Mouse (Mus musculus): Measurements from ENCODE around the gene Fgf14.
"Not testable (repeated sequence)": the region's sequence is repeated elsewhere in the genome, so short reads cannot be mapped to it uniquely, and the experiment has no call there.

The Fgf14 gene

DNA sequence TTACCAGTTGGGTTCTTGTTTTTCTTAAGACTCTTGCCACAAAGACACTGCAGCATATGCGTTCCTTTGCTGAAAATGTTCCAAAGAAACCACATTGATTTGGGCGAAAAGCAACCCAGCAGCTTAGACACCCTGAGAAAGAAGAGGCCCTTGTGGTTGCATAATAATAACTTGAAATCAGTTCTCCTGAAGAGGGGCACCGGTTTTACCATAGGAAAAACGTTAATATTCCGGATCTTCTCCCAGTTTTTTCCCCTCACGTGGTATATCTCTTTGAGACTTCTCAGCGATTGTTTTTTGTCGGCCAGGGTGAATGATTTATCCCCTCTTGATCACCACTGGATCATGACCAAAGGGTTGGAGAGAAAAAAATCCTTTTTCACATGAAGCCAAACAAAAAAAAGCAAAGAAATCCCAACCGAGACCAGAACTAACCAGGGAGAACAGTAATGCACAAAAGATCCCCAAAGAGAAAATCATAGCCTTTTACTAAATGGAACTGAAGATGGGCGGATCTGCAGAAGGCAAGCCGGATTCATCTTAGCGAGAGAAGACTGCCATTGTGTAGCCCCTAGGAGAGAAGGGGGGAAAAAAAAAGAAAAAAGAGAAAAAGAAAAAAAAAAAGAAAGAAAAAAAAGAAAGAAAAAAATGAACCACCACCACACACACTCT, at the start of gene Fgf14:
TSS of gene Fgf14 (minus strand) at position 622 of the 672 bp plus-strand sequence.
- no peak for DNase-seq (ENCODE audit: low read depth, low spot score)

DNA sequence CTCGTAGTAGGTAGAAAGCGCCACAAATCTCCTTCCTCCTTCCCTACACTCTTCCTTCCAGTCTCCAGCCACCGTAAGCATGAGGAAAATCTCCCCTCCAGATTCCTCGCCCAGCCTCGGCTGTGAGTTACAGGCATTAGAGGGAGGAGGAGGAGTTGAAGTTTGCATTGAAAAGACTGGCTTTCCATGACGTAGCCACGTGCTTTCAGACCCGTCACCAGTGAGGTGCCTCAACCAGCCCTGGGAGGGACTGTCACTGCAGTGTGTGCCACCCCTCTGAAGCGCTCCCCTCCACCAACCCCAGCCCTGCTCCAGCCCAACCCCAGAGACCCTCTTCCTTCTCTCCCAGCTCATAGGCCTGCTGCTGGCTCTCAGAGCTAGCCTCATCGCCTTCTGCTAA, 452 bp upstream of the Fgf14 start:
- DNase-seq (ENCODE audit: low read depth, low spot score): no peak

DNA sequence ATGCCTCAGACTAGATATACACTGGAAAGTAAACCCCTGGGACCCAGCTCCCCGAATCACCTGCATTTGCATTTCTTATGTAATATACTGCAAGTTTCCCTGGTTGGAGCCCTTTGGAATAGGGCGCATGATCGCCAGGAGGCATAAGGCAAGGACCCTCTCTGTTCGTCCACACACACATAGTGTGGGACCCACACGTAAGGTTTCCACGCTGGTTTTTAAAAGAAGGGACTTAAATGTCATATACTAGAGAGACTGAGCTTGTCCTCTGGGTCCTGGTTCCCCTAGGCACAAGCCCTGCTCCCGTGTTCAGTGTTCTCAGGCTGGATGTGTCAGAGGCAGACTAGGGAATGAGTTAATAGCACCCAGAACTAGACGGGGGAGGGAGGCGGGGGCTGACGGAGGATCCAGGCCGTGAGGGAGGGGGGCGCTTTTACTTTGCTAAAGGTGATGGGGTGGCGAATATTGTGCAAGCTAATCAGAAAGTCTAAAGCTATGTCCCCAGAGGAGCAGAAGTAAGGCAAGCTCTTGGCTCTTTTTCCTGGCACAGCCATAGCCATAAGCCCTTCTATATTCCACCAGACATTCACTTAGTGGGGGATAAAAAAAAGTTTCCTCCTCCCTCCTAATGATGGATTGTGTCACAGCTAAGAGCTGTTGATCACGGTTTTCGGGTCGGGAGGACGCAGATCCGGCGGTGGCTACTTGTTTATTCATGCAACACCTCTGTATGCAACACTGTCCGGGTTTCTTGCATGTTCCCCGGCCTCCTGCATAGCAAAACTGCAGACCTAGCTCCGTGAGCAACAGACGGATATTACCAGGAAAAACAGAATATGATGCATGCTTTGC, 1.0 kb downstream of the Fgf14 start:
- no peak for DNase-seq (ENCODE audit: low read depth, low spot score)

- DNase-seq (ENCODE audit: low read depth, low spot score): no peak
These were observed 1.7 kb downstream of the Fgf14 start for GRCm38 (mm10) chr14:124675142-124675653.

GRCm38 (mm10) chr14:124674536-124675141, 2.3 kb downstream of the Fgf14 start:
- DNase-seq (ENCODE audit: low read depth, low spot score): no peak

DNA sequence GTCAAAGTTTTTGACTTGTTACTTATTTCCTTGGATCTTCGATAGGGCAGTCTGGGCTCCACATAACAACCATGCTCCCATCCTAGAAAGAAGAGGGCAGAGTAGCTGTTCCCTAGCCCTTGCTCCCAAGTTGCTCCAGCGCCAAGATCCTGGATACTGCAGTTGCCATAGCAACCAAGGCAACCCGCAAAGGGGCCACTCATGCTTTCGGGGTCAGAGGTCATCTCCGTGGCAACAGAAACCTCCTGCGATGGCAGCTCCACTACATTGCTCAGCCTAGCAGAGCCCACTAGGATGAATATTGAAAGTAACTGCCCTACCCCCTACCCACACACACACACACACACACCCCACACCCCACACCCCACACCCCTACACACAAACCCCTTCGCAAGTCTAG, 7.2 kb downstream of the Fgf14 start:
- no peak for DNase-seq (ENCODE audit: low read depth, low spot score)

GRCm38 (mm10) chr14:124642822-124643221, 34.1 kb downstream of the Fgf14 start:
- DNase-seq (ENCODE audit: low read depth, low spot score): no peak

GRCm38 (mm10) chr14:124634881-124635280, 42.0 kb downstream of the Fgf14 start:
- DNase-seq (ENCODE audit: low read depth, low spot score): no peak

- no peak for DNase-seq (ENCODE audit: low read depth, low spot score)
These were observed 63.5 kb downstream of the Fgf14 start for GRCm38 (mm10) chr14:124613473-124613872.

- DNase-seq (ENCODE audit: low read depth, low spot score): no peak
These were observed 70.8 kb downstream of the Fgf14 start for GRCm38 (mm10) chr14:124606036-124606711.

DNA sequence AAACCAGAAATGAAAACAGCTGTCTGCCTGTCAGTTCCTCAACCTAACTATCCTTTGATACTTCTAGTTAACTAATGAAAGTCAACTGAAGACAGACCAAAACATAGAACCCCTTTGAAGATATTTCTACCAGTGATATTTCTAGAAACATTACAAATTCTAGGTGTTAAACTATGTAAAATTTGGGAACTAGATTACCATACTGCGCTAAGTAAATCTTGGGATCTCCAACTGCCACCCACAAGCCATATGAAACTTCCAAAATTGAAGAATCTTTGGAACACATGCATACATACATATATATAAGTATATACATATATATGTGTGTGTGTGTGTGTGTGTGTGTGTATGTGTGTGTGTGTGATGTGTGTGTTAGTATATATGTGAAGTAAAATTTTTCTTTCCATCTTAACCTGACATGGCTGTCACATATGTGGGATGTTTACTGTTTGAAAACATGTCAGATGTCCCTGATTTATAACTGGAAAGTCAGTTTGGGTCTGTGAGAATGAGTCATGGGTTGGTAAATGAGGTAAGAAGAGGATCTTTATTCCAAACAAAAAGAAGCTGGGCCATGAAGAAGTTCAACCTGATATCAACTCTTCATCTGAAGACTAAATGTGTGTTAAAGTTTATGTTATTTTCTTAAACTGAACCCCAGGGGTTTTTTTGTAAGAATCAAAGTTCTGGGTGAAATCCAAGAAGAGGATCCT, 71.7 kb downstream of the Fgf14 start:
- DNase-seq (ENCODE audit: low read depth, low spot score): no peak

DNA sequence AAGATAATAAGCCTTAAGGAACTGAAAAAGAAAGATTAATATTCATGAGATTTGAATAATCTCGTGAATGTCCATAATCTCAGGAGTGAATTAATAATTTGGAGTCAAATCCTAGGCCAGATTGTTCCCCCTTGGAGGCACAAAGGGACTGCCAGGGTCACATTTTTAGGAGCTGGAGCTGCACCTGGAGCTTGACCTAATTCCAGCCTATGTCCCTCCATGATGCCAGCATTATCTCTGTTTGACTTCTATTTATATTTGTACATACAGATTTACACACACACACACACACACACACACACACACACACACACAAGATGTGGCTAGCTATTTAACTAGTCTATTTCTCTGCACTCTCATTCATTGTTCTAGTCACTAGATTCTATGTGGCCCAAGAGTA, 100.4 kb downstream of the Fgf14 start:
- no peak for DNase-seq (ENCODE audit: low read depth, low spot score)

DNA sequence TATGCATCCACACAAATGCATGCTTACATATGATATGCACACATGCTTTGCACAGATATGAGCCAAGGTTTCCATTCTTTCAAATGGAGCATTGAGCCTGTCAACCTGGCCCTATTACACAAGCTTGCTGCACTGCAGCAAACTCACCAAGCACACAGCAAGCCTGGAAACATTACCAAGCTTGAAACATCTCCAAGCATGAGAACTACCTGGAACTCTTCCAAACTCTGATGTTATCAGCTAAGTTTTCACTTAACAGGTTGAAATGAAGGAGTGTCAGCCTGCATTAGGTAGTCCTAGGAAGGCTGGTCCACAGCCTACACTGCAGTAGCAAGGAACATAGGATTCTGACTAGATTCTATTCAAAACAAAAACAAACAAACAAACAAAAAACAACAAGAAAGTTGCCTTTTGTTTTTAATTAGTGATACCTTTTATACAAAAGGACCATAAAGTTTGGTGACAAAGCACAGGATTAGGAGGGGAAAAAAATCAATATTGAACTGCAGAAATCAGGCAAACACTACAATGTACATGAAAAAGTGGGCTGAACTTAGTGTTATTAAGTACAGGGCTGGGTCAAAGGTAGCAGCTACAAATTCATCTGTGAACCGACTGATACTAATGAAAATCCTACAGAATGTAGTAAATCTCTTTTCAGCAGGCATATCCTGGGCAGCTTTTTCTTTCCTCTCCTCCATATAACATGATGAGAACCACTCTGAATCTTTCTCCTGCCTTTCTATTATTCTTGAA, 101.6 kb downstream of the Fgf14 start:
- no peak for DNase-seq (ENCODE audit: low read depth, low spot score)

DNA sequence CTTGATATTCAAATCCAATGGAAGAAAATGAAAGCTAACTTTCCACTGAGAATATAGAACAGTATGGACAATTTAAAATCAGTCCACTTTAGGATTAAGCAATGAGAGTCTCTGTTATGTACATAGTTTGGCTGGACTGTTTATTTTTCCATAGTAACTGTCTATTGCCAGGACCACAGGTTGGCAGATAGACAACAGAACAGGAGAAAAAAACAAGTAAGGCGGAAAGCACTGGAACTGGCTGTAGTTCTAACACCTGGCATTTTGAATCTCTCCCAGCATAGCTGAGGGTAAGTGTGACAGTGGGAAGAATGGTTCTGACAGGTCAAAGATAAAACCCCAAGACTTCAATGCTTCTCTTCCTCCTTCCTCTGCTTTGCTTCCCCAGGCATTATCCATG, 110.5 kb downstream of the Fgf14 start:
- DNase-seq (ENCODE audit: low read depth, low spot score): no peak

DNA sequence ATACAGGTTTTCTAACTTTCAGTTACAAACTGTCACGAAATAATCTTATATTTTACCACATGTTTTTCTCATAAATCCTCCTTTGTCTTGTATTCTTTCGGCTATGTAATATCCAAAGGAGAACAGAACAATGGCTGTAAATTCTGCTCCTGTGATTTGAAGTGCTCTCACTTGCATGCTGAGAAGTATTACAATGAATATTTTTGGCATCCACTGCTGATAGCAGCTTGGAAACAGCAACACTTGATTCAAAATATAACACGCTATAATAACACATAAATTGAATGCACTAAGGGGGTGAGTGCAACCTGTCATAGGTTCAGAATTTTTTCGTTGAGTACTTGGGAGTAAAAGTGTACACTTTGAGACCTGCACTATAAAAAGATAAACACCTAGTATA, 115.4 kb downstream of the Fgf14 start:
- no peak for DNase-seq (ENCODE audit: low read depth, low spot score)

- DNase-seq (ENCODE audit: low read depth, low spot score): no peak
These were observed 140.8 kb downstream of the Fgf14 start for GRCm38 (mm10) chr14:124536106-124536505.

- DNase-seq (ENCODE audit: low read depth, low spot score): not testable (repeated sequence)
These were observed 141.6 kb downstream of the Fgf14 start for GRCm38 (mm10) chr14:124535376-124535775.

DNA sequence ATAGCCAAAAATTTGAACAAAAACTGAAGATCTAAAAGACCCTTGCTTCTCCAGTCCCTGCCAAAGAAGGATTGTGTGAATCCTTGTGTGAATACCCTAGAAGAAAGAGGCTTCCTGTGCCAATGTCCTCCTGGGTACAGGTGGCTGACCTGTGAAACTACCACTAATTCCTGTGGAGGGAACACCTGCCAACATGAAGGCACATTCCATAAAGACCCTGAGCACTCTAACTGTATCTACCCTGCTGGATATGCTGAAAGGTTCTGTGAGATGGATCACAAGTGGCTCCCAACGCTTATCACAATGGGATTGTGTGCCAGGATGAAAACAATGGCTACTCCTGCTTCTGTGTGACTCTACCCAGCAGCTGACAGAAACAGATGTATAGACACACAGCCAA, 144.9 kb downstream of the Fgf14 start:
- DNase-seq (ENCODE audit: low read depth, low spot score): no peak

- DNase-seq (ENCODE audit: low read depth, low spot score): no peak
These were observed 164.9 kb downstream of the Fgf14 start for GRCm38 (mm10) chr14:124512009-124512408.

DNA sequence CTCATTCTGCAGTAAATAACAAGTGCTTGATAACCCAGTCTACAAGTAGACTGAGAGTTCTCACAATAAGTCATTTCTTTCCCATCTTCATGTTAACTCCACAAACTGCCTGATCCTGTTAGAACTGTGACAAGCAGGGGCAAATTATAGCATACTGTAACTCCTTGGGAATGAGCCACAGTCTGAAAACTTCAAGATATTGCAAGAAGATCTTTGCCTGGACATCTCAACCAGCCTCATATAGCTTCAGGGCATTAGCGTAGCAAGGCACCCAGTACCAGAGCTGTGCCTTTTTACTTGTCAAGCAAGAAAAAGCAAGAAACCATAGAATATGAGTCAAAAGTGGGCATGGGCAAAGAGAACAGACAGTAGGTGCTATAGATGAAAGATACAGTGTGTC, 188.0 kb downstream of the Fgf14 start:
- no peak for DNase-seq (ENCODE audit: low read depth, low spot score)

Measured in retina, adult 2 months (tissue).